Mouse (Mus musculus) right cerebral cortex, postnatal 10 days (tissue): ENCODE results near the gene Ubl4a.
"Not testable (repeated sequence)": the region's sequence is repeated elsewhere in the genome, so short reads cannot be mapped to it uniquely, and the experiment has no call there.

Experiments
- DNase-seq, 2 experiments: peaks; one replicate each; pipeline ENCODE4 v3.0.0; 2021; ENCODE audit warnings: low spot score in 2 of 2

Ubl4a gene

DNA sequence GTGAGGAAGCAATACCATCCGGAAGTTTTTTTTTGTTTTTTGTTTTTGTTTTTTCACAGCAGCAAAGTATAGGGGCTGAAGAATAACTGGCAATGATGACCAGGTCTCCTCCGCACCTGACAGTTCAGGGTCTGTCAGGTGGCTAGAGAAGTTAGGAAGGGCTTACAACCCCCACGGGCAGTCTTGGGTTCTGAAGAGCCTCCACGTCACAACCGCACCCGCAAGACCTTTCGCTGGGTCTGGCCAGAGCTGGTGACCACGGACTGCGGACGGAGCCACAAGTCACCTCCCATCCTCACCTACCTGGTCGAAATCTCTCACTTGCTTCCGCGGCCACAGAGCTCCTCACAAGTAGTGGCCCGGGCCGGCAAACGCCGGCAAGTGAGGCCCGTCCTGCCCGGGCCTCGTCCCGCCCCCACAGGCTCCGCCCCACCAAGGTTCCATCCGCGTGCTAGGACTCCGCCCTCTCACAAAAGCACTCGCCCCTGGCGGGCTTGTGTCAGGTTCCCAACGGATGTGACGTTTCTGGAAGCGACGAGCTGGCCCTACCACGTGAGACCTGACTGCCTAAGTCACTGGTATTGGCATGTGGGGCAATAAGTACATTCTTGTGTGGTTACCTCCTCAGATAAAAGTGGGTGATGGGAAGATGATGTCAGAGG is at the start of gene Ubl4a, which contains the start of gene Slc10a3:
Ubl4a (minus strand) TSS at position 331 of the 662 bp plus-strand sequence.
Slc10a3 (minus strand) TSS at position 462 of the 662 bp plus-strand sequence.
- peak; percentile 90 to 91 for DNase-seq

DNA sequence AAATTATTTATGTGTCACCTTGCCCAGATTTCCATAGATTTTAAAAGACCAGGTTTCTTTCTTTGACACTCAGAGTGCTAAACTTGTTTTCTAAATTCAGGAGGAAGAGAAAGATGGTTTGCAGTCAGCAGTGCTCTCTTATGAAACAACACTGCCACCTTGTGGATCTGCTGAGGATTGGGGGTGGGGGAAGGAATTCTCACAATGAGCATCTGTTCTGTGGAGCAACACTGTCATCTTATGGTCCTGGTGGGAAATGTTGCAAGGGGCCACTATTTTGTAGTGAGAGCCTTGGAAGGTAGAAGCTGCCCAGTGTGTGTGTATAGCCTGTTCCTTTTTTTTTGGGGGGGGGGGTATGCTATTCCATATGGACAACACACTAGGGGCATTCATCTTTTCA is 40.4 kb upstream of the Ubl4a start:
- DNase-seq: peak; percentile 70 to 80

DNA sequence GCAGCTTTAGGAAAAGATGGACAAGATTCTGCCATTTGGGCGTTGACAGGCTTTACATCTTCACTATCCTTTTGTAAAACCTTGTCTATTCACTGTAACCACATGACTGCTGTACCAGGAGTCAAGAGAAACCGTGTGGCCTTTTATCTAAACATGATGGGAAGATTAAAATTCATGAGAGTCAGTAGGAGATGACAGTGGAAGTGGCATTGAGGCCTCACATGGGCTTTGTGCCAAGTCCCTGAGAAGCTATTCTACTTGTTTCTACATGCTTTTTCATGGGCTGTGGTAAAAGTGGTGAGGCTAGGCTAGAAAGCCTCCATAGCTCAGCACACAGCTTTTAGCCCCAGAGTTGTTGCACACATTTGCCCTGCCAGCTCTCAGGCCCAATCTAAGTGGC is 35.3 kb upstream of the Ubl4a start:
- DNase-seq: no peak

DNA sequence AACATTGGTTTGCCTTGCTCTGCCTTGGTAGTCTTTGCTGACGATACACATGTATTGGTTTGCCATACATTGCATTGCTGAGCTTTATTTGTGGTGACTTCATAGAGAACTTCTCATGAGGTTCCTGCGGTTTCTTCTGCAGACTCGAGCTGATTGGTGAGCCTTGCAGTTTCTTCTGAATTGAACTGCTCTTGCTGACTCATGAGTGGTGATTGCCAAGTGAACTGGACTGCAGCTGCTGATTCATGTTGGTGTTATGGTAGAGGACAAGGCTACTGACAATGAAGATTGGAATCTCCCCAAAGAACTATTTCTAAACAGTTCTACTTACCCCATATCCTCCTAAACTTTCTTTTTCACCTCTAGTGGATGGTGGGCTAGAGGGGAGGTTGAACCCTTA is 27.1 kb upstream of the Ubl4a start:
- no peak for DNase-seq

DNA sequence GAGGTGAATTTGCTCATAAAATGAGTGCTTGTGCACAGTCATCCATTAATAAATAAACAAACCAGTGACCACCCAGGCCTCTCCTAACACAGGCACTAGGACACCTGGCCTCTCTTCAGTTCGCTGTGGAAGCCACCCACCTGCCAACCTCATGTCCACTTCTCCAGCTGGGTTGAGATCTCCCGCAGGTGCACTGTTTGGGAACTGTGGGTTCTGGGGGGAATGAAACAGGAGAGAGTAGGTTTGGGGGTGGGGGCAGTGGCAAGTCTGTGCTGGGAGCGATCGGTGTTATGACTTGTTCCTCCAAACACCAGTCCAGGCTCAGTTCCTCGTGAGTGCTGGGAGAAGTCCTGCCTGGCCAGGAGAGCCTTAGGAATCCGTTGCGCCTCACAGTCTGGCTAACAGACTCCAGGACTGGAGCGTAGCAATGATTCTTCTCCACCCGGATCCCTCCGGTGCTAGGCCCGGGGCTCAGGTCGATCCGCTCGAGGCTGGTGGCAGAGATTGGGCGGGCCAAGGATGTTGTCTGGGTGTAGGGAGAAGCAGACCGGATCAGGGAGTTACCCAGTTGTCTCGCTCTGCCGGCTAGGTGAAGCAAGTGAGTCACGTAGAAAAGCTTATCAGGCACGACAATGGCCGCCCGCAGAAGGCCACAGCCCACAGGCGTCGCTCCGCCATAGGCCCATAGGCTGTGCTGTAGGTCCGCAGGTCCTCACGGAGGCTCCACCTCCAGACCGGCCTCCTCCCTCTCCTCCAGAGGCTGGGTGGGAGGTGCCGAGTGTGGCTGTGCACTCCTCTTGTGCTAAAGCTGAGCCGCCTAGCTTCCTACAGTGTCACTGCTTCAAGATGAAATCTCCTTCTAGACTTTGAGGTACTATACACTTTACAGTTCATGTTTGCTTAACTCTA is 19.8 kb upstream of the Ubl4a start, which contains the start of the genes Fam3a and Ikbkg:
Fam3a (minus strand) TSS at position 738 of the 909 bp plus-strand sequence.
Ikbkg (plus strand) TSS at position 756 of the 909 bp plus-strand sequence.
- peak; percentile 86 to 91 for DNase-seq

DNA sequence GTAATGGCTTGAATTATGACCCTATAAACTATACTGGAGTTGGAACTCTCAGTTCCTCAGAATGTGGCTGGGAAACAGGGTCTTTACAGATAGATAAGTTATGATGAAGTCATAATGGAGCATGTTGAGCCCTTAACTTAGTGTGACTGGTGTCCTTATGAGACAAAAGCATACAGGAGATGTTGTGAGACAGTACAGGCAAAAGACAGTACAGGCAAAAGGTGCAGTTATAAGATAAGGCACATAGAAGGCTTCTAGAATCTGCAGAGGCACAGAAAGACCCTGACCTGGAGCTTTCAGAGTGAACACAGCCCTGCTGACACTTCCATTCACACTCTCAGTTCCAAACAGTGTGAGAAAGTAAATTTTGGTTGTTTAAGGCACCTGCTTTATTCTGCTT is 15.1 kb upstream of the Ubl4a start:
- DNase-seq: no peak

DNA sequence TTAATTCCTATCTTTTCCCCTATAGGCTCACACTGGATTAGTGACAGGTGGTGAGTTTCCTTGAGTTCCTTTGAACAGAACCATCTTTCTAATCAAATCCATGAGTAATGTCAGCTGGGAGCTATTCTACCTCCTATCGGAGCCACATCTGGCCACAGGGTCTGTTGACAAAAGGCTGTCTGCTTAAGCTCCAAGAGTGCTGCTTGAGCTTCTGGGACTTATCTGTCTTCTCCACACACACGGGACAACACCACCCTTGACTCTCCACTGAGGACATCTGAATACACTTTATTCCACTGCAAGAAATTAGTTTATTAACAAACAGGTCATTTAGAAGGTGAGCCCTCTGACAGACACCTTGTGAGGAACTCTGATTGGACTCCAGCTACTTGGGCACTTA is 11.4 kb upstream of the Ubl4a start:
- DNase-seq: no peak

DNA sequence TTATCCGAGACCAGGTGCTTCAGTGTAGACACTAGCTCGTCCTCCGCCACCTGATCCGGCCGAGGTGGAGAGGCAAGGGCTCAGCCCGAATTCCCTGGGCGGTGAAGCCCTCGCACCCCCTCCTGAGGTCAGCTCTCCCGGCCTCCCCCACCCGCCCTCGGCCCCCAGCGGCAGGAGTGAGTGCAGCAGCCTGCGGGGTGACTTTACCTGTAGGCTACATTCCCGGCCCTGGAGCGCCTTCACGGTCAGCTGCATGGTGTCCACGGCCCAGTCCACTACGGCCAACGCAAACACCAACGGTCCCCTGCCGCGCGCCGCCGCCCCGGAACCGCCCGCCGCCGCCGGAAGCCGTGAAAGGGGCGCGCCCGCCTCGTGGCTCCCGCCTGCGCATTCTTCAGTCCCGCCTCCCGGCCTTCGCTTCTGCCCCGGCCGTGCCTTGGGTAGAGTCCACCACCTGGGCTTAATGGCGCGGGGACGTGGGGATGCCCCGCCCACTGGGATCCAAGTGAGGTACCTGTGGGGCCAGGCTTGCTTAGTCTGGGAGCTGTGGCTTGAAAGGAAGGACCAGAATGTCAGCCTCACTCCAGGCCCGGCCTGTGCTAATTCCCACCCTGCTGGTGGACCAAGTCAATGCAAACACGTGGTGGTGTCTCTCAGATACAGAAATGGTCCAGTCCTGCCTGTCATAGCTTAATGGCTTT is 4.7 kb downstream of the Ubl4a start:
- DNase-seq: peak; percentile 70 to 77

DNA sequence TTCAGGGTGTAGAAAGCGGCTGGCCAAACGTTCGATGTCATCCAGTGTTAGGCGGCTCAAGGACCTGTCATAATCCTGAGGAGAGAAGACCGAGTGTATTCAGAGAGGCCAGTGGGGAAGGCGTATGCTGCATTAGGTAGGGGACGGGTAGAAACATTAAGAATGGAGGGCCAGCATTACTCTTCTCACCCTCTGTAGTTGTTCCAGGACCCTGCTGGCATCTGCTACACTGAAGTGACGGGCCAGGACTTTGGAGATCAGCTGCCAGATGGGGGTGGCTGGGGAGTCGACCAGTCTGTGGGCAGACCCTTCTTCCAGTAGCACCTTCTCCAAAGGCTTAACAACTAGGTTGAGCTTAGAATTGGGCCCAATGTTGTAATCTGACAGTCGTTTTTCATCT is 5.5 kb downstream of the Ubl4a start:
- no peak for DNase-seq

DNA sequence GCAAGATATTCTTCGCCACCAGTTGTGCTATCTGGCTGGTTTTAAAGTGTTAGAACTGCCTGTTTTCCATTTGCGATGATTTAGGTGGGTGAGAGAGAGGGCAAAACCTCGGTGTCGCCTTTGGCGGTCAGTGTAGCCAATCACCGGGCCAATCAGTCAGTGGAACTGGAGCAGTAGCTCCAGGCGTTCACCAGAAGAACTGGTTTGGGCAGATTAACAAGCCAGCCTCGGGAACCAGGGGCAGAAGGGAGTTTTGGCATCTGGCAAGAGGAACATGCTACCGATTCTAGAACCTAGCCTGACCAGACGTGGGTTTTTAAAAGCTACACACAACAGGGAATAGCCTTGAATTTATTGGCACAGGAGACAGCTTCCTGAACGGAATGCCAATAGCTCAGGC is 13.8 kb downstream of the Ubl4a start:
- DNase-seq: no peak

DNA sequence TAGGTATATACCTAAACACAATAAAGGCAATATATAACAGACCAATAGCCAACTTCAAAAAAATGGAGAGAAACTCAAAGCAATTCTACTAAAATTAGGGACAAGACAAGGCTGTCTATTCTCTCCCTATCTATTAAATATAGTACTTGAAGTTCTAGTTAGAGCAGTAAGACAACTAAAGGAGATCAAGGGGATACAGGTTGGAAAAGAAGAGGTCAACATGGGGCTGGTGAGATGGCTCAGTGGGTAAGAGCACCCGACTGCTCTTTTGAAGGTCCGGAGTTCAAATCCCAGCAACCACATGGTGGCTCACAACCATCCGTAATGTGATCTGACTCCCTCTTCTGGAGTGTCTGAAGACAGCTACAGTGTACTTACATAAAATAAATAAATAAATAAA is 15.9 kb downstream of the Ubl4a start:
- not testable (repeated sequence) for DNase-seq

DNA sequence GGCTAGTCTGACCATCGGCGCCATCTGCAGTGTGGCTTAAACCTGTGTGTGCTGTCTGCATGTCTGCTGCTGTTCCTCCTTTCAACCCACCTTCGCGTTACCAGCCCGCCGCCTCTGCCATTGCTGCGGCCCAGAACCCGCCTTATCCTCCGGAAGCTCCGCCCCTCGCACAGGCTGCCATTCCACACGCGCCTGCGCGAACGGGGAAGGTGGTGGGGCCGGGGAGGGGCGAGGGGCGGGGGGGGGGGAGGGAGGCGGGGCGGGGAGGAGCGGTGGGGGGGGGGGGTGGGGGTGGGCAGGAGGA is 19.6 kb downstream of the Ubl4a start, which contains the start of gene Lage3:
Lage3 (minus strand) TSS at position 152 of the 304 bp plus-strand sequence.
- DNase-seq: peak; percentile 85 to 89

DNA sequence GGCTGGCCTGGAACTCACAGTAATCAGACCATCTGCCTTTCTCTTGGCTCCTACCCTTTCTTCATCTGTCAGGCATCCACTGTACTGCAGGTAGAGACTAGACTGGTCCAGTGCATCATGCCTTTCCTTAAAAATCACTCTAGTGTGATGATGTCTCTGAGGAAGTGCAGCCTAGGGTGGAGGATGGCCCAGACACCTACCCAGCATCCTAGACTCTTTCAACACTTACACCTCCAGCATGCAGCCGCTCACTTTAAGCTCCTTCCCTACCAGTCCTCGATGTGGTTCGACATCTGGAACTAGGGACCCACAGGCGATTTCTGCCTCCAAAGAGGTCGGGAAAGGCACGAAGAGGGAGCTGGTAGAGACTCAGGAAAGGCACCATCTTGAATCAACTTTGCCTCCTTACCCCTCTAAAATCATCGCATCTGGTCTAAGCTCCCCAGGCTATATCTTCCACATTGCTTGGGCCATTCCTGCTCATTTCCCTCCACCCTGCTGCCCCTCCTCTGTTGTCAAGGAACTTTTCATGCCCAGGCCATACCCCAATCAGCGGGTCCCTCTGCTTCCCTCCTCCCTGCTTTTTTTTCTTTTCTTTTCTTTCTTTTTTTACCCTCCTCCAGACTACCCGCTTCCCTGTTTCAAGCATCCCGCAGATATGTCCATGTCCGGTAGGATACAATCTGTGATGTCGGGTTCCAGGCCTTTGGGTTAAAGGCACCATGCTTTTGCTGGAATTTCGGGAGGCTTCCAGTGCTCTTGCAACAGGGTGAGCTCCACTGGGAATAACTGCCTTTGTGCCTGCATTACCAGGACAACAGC is 20.2 kb downstream of the Ubl4a start:
- no peak for DNase-seq

DNA sequence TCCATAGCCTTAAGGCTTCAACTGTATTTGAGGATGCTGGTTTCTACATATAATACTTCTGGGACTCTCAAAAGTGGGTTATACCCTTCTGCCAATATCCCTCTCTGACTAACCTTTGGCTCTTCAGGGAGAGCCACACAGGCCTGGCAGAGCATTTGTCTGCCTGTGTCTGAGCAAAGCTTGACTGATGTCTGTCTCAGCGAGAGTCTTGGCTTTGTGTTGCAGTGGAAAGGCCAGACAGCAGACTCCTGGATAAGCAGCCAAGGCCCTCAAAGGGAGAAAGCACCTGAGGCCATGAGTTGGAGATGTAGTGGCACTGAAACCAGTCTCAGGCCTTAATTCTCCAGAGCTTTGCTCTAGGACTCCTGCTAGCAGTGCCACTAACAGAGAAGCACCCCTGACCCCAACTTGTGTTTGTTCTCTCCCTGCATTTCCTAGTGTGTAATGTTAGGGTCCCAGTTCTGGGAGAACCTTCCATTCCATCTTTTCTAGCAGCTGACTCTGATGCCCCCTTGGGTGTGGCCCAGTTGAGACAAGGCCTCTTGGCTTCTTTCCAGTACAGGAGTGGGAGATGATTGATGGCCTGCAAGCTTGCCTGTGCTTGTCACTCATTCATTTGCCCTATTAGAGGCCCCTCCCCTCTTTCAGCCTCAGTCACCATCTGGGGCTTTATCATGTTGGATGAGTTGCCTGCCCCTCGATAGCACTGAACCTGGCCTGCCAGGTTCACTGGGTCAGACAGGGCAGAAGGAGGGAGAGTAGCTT is 42.7 kb downstream of the Ubl4a start:
- DNase-seq: no peak

DNA sequence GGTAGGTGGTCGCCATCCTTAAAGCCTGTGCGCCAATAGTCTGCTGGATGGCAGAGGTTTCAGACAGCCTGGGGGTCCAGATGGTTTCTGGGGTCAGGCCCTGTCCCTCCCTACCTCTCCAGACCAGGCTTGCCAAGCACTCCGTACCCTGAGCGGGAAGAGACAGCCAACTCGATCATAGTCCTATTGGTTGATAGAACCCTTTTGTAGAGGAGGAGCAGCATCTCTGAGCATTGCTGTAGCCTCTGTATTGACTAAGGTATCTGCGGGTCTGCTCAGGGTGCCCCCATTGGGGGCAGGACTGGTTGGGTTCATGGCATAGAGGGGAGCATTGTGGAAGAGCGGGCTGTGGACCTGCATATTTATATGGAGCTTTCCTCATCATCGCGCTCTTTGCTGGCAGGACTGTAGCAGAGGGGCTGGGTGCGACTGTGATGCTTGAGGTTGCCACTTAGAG is 43.8 kb downstream of the Ubl4a start:
- DNase-seq: no peak

DNA sequence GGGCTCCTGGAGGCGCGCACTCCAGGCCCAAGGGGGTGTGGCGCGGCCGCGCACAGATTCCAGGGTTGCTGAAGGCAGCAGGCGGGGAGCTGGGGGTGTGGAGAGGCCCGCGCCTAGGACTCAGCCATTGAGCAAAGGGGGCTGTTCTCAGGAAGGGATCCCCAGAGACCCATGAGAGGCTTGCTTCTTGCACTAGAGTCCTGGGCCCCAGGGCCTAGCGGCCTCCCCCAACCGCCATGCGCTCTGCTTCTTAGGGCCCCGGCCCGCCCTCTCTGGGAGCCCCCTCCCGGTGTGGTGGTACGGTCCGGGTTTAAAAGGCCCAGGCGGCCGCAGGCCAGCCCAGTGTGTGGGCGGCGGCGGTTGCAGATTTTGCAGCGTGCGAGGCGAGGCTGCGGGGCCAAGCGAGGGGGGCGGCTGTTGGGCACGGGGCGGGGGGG is 44.3 kb downstream of the Ubl4a start, which contains the start of gene Plxna3:
Plxna3 (plus strand) TSS at position 342 of the 437 bp plus-strand sequence.
- peak; percentile 70 to 77 for DNase-seq
